Mouse (Mus musculus): ENCODE measurements around the gene Iars. TPM values are rescaled to one million over a fixed set of nuclear protein-coding genes. Genes with fewer than 3 reads are reported as not detected.
"Not testable (repeated sequence)": the region's sequence is repeated elsewhere in the genome, so short reads cannot be mapped to it uniquely, and the experiment has no call there.

Iars gene
- polyA plus RNA-seq, 1 experiment from 2014 or later: 94.6 TPM

DNA sequence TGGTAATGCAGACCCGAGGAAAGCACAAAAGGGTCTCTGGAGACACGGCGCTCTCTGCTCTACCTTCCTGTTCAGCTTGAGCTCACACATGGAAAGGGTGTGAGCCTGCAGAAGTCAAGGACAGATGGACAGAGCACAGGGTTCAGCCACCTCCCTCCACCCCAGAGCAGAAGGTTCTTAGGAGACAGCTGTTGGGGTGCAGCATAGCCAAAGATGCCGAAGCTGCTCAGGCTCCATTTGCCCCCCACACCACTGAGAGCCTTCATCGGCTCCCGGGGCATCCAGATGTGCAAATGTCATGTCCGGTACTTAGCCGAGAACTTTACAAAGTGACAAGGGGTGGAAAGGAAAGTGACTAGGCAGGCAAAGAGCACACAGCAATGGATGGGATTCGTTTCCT, 74.7 kb downstream of the Iars start:
- Histone ChIP-seq H3K27ac (replicated peaks) (no peak overlapping the region), H3K4me1 (no peaks in the 10 kb centered on the region), H3K27me3 (no peaks in the 10 kb centered on the region), H3K4me2 (replicated peaks) (no peak overlapping the region), H3K4me3 (no peak overlapping the region), H3K9ac (replicated peaks) (no peak overlapping the region), H3K9me3 (no peaks in the 10 kb centered on the region), H3K36me3 (no peaks in the 10 kb centered on the region)
- no peak for ATAC-seq (ENCODE audit: low FRiP score, low read depth)
- 90% methylated on average over 9 of the region's 9 CpGs for WGBS

DNA sequence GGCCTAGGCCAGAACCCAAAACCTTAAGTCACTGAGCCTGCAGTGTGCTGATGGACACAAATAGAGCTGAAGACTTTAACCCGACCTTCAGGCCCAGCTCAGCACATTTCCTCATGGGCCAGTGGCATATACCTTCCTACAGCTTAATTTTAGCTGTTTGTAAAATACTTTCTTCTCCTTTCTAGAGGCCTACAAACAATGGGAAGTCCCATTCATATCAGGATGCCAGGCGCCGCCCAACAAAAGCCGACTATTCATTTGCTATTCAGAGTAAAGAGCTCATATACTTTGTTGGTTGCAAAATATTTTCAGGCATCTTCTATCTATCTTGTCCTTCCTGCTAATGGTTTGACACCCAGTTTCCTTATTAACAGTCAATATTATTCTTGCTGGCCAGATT, 76.1 kb downstream of the Iars start:
- Histone ChIP-seq H3K9me3 (no peaks in the 10 kb centered on the region), H3K27ac (replicated peaks) (no peak overlapping the region), H3K36me3 (no peaks in the 10 kb centered on the region), H3K4me2 (replicated peaks) (no peak overlapping the region), H3K27me3 (no peaks in the 10 kb centered on the region), H3K9ac (replicated peaks) (no peak overlapping the region), H3K4me1 (no peaks in the 10 kb centered on the region), H3K4me3 (no peak overlapping the region)
- 79% methylated on average over 4 of the region's 4 CpGs for WGBS
- ATAC-seq (ENCODE audit: low FRiP score, low read depth): no peak

DNA sequence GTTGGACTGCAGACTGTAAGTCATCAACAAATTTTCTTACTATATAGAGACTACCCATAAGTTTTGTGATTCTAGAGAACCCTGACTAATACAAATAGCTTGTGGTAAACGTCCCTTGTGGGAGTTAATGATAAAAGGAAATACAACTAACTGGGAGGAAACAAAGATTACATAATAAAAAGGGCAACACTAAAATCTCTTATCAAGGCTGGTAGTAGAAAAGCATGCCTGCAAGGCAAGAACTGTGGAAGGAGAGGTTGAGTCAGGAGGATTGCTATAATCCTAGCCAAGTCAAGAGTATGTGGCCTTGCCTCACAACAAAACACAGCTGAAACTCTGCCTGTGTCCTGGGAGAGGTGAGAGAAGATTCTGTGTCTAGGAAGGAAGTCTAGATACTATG, 78.8 kb downstream of the Iars start:
- no peak for ATAC-seq (ENCODE audit: low FRiP score, low read depth)
- no peaks in the 10 kb centered on the region for H3K27me3 ChIP-seq
- 73% methylated on average over 1 of the region's 1 CpGs for WGBS
- H3K4me3 ChIP-seq: no peak overlapping the region
- no peak overlapping the region for H3K27ac ChIP-seq (replicated peaks)
- no peaks in the 10 kb centered on the region for H3K9me3 ChIP-seq
- H3K4me1 ChIP-seq: no peaks in the 10 kb centered on the region
- no peak overlapping the region for H3K9ac ChIP-seq (replicated peaks)
- no peaks in the 10 kb centered on the region for H3K36me3 ChIP-seq
- no peak overlapping the region for H3K4me2 ChIP-seq (replicated peaks)

DNA sequence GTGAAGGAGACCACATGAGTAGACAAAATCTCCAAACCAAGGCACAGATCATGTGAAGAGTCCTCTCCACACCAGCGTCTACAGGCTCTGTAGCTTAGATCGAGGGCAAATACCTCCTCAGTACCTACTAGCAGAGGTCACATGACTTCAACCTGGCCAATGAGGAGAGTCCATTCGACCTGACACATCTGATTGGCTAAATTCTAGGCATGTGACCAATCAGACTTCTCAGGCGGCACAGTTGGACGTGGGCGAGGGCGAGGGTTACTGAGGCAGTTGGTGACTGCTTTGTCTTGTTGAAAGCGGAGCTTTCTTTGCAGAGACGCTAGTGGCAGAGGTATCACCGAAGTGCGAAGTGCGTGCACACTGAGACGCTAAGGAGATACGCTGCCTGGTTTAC, 80.3 kb downstream of the Iars start:
- Histone ChIP-seq H3K4me1 (no peaks in the 10 kb centered on the region), H3K4me2 (replicated peaks) (no peak overlapping the region), H3K27me3 (no peaks in the 10 kb centered on the region), H3K4me3 (no peak overlapping the region), H3K36me3 (no peaks in the 10 kb centered on the region), H3K9me3 (no peaks in the 10 kb centered on the region), H3K27ac (replicated peaks) (no peak overlapping the region), H3K9ac (replicated peaks) (no peak overlapping the region)
- WGBS: 88% methylated on average over 14 of the region's 14 CpGs
- no peak for ATAC-seq (ENCODE audit: low FRiP score, low read depth)

DNA sequence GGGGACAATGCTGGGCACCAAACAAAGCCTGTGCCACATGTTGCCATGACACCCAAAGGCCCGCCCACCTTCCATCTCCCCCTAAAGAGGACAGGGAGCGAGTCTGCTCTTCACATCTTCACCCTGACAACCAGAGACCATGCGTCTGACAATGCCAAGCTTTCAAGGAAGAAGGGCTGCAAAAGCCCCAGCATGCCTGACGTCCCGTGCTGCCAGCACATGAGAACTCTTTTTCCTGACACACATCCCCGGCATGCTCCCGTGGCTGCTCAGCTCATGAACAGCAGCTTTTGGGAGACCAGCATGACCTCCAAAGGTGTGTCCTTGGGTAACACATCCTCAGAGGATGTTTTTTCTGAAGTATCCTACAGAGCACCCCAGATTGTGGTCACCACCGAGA, 83.4 kb downstream of the Iars start:
- Histone ChIP-seq H3K4me3 (no peak overlapping the region), H3K27me3 (no peaks in the 10 kb centered on the region), H3K27ac (replicated peaks) (no peak overlapping the region), H3K4me2 (replicated peaks) (no peak overlapping the region), H3K36me3 (no peaks in the 10 kb centered on the region), H3K9me3 (no peaks in the 10 kb centered on the region), H3K4me1 (no peaks in the 10 kb centered on the region), H3K9ac (replicated peaks) (no peak overlapping the region)
- WGBS: 82% methylated on average over 8 of the region's 8 CpGs
- ATAC-seq (ENCODE audit: low FRiP score, low read depth): no peak

DNA sequence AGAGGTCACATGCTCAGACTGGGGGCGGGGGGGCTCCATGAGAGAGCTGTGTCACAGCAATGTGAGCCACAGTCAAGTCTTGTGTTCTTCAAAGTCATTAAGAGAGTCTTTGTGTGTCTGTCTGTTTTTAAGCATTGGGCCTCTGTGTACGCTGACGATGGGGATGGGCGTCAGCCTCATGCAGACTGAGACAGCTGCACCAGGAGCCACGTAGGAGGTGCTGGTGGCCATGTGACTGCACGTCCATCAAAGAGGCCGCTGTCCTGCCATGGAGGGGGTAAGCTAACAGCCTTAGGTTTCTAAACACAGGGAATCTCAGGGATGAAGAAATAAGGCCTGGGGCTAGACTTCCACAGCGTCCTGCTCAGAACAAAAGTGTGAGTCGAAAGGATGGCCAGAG, 84.4 kb downstream of the Iars start:
- Histone ChIP-seq H3K9ac (replicated peaks) (no peak overlapping the region), H3K36me3 (no peaks in the 10 kb centered on the region), H3K4me3 (no peak overlapping the region), H3K4me2 (replicated peaks) (no peak overlapping the region), H3K27me3 (no peaks in the 10 kb centered on the region), H3K27ac (replicated peaks) (no peak overlapping the region), H3K9me3 (no peaks in the 10 kb centered on the region), H3K4me1 (no peaks in the 10 kb centered on the region)
- WGBS: 67% methylated on average over 9 of the region's 9 CpGs
- ATAC-seq (ENCODE audit: low FRiP score, low read depth): no peak

DNA sequence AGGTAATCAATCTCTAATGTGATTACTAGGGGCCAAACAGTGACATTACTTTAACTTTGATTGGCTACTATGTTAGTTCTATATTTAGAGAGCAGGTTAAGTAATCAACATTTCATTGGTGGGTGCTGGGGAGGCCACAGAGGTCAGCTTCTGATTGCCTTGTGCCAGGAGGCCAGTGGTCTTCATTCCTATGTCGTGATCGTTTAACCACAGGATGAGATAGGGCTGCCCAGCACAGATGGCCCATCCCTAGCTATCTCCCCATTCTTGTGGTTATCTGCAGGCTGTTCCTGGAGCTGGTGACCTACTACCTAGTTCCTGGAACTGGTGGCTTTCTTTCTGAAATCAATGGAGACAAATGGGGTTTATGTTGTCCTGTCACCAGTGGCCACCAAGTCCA, 86.1 kb downstream of the Iars start:
- ATAC-seq (ENCODE audit: low FRiP score, low read depth): no peak
- Histone ChIP-seq H3K27ac (replicated peaks) (no peak overlapping the region), H3K27me3 (no peaks in the 10 kb centered on the region), H3K4me1 (no peaks in the 10 kb centered on the region), H3K9me3 (no peaks in the 10 kb centered on the region), H3K4me2 (replicated peaks) (no peak overlapping the region), H3K9ac (replicated peaks) (no peak overlapping the region), H3K4me3 (no peak overlapping the region), H3K36me3 (no peaks in the 10 kb centered on the region)
- 77% methylated on average over 2 of the region's 2 CpGs for WGBS

DNA sequence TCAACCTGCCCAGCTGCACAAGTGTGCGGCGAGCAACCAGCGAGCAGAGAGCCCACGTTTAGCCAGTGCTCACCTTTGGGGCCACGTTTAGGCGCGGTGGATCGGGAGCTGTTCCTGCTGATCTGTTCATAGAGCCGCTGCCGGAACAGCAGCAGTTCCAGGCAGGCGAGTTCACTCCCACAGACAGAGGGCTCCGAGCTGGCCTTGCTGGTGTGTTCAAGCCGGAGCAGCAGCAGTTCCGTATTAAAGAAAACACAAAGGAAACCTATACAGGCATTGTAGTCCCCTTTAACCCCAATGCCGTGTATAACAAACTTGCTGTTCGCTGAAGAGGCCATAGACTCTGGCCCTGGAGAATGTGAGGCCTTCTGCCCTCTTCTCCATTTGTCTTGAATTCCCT, 87.2 kb downstream of the Iars start:
- Histone ChIP-seq H3K4me1 (no peaks in the 10 kb centered on the region), H3K4me3 (no peak overlapping the region), H3K36me3 (no peaks in the 10 kb centered on the region), H3K9ac (replicated peaks) (no peak overlapping the region), H3K27me3 (no peaks in the 10 kb centered on the region), H3K4me2 (replicated peaks) (no peak overlapping the region), H3K9me3 (no peaks in the 10 kb centered on the region), H3K27ac (replicated peaks) (no peak overlapping the region)
- 87% methylated on average over 16 of the region's 16 CpGs for WGBS
- ATAC-seq (ENCODE audit: low FRiP score, low read depth): no peak

DNA sequence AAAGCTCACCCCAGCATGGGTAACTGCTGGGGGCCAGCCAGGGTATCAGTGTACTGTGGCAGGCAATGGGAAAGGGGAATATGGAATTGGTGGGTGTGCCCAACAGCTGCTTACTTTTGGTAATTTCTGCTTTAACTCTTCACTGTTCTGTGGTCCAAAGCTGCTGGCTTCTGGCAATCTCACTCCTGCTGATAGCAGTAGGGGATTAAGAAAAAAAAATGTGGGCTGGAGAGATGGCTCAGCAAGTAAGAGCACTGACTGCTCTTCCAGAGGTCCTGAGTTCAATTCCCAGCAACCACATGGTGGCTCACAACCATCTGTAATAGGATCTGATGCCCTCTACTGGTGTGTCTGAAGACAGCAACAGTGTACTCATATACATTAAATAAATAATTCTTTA, 89.6 kb downstream of the Iars start:
- not testable (repeated sequence) for H3K9me3 ChIP-seq; H3K4me1 ChIP-seq; H3K27me3 ChIP-seq; ATAC-seq (ENCODE audit: low FRiP score, low read depth); H3K4me2 ChIP-seq (replicated peaks); H3K36me3 ChIP-seq; H3K9ac ChIP-seq (replicated peaks); H3K4me3 ChIP-seq; H3K27ac ChIP-seq (replicated peaks)

Other genes with a start within 250 kb of the Iars start
- 0.72 and 1.2 TPM in 2 replicates for gene Tes3-ps, start 188.8 kb upstream of the Iars start, polyA plus RNA-seq (2016; fragmentation: Nextera tagmentation; extraction: Ambion mirVana)
- 1.3 and 1.5 TPM in 2 replicates for gene Ecm2, start 177.3 kb upstream of the Iars start, polyA plus RNA-seq (2016; fragmentation: Nextera tagmentation; extraction: Ambion mirVana)
- 1.6 and 3.3 TPM in 2 replicates for gene Aspn, start 137.7 kb upstream of the Iars start, polyA plus RNA-seq (2016; fragmentation: Nextera tagmentation; extraction: Ambion mirVana)
- 0.71 and 0.96 TPM in 2 replicates for gene Omd, start 99.6 kb upstream of the Iars start, polyA plus RNA-seq (2016; fragmentation: Nextera tagmentation; extraction: Ambion mirVana)
- 13.4 and 23.1 TPM in 2 replicates for gene Ogn, start 74.1 kb upstream of the Iars start, polyA plus RNA-seq (2016; fragmentation: Nextera tagmentation; extraction: Ambion mirVana)
- 25.2 and 26.5 TPM in 2 replicates for gene Cenpp, start 29.3 kb upstream of the Iars start, polyA plus RNA-seq (2016; fragmentation: Nextera tagmentation; extraction: Ambion mirVana)
- gene Nol8, start 29.0 kb upstream of the Iars start, polyA plus RNA-seq (2016; fragmentation: Nextera tagmentation; extraction: Ambion mirVana): 24.7 and 26.9 TPM in 2 replicates
- not detected in 2 replicates for gene Gm30302, start 116.9 kb downstream of the Iars start, polyA plus RNA-seq (2016; fragmentation: Nextera tagmentation; extraction: Ambion mirVana)